Mouse (Mus musculus) cerebral cortex, adult 2 months (tissue): ENCODE results near the gene Rbp2.

Source experiments
- WGBS: fragments of 180-500 bp; shearing (Covaris S2); methylation state at CpG from one replicate; pipeline ENCODE4 v1.1.7; 2018; 5-methylcytosine and 5-hydroxymethylcytosine counted together

Gene Rbp2

GRCm38 (mm10) chr9:98485815-98486214 is at the start of gene Rbp2:
TSS of gene Rbp2 (plus strand) at chr9:98486115.
- 92% methylated on average over 3 of the region's 3 CpGs for WGBS

- WGBS, result 88% methylated on average over 4 of the region's 4 CpGs
These were observed 48.1 kb upstream of the Rbp2 start for GRCm38 (mm10) chr9:98437819-98438218.

GRCm38 (mm10) chr9:98439091-98439490 is 46.8 kb upstream of the Rbp2 start:
- whole genome bisulfite sequencing, result 92% methylated on average over 3 of the region's 3 CpGs

GRCm38 (mm10) chr9:98442638-98443037 is 43.3 kb upstream of the Rbp2 start:
- 42% methylated on average over 5 of the region's 5 CpGs for WGBS

GRCm38 (mm10) chr9:98445359-98446149 is 40.4 kb upstream of the Rbp2 start:
- whole genome bisulfite sequencing, result 90% methylated on average over 9 of the region's 9 CpGs

GRCm38 (mm10) chr9:98450976-98451375 is 34.9 kb upstream of the Rbp2 start:
- WGBS, result 13% methylated on average over 1 of the region's 1 CpGs

- WGBS, result 80% methylated on average over 2 of the region's 2 CpGs
These were observed 19.2 kb upstream of the Rbp2 start for GRCm38 (mm10) chr9:98466709-98467108.

GRCm38 (mm10) chr9:98480172-98480749 is 5.7 kb upstream of the Rbp2 start:
- WGBS, result 91% methylated on average over 2 of the region's 2 CpGs

GRCm38 (mm10) chr9:98482256-98482655 is 3.7 kb upstream of the Rbp2 start:
- WGBS, result 59% methylated on average over 4 of the region's 4 CpGs

GRCm38 (mm10) chr9:98485020-98485419 is 895 bp upstream of the Rbp2 start:
- WGBS, result 93% methylated on average over 7 of the region's 7 CpGs

GRCm38 (mm10) chr9:98487273-98487672 is 1.4 kb downstream of the Rbp2 start:
- WGBS, result 71% methylated on average over 6 of the region's 6 CpGs

GRCm38 (mm10) chr9:98489532-98489931 is 3.6 kb downstream of the Rbp2 start:
- WGBS, result 67% methylated on average over 4 of the region's 4 CpGs

GRCm38 (mm10) chr9:98490128-98490527 is 4.2 kb downstream of the Rbp2 start:
- WGBS, result 62% methylated on average over 4 of the region's 4 CpGs

- 66% methylated on average over 5 of the region's 5 CpGs for WGBS
These were observed 5.2 kb downstream of the Rbp2 start for GRCm38 (mm10) chr9:98491071-98491470.

- 79% methylated on average over 5 of the region's 5 CpGs for WGBS
These were observed 6.3 kb downstream of the Rbp2 start for GRCm38 (mm10) chr9:98492212-98492611.

GRCm38 (mm10) chr9:98492821-98493220 is 6.9 kb downstream of the Rbp2 start:
- WGBS, result 85% methylated on average over 1 of the region's 1 CpGs

- WGBS, result 63% methylated on average over 7 of the region's 7 CpGs
These were observed 11.2 kb downstream of the Rbp2 start for GRCm38 (mm10) chr9:98497157-98497556.

GRCm38 (mm10) chr9:98497990-98498389 is 12.1 kb downstream of the Rbp2 start:
- 41% methylated on average over 6 of the region's 6 CpGs for WGBS

GRCm38 (mm10) chr9:98498717-98499268 is 12.9 kb downstream of the Rbp2 start:
- WGBS, result 87% methylated on average over 17 of the region's 17 CpGs

- 80% methylated on average over 5 of the region's 5 CpGs for whole genome bisulfite sequencing
These were observed 13.7 kb downstream of the Rbp2 start for GRCm38 (mm10) chr9:98499601-98500000.

GRCm38 (mm10) chr9:98507480-98507879 is 21.6 kb downstream of the Rbp2 start:
- 80% methylated on average over 6 of the region's 6 CpGs for WGBS

- WGBS, result 94% methylated on average over 6 of the region's 6 CpGs
These were observed 24.6 kb downstream of the Rbp2 start for GRCm38 (mm10) chr9:98510363-98511055.
